Mouse (Mus musculus) right cerebral cortex, postnatal 25 days (tissue): ENCODE results near the gene Ubald2.

ENCODE experiments used
- DNase-seq: peaks from one replicate; pipeline ENCODE4 v3.0.0; 2022

The Ubald2 gene

DNA sequence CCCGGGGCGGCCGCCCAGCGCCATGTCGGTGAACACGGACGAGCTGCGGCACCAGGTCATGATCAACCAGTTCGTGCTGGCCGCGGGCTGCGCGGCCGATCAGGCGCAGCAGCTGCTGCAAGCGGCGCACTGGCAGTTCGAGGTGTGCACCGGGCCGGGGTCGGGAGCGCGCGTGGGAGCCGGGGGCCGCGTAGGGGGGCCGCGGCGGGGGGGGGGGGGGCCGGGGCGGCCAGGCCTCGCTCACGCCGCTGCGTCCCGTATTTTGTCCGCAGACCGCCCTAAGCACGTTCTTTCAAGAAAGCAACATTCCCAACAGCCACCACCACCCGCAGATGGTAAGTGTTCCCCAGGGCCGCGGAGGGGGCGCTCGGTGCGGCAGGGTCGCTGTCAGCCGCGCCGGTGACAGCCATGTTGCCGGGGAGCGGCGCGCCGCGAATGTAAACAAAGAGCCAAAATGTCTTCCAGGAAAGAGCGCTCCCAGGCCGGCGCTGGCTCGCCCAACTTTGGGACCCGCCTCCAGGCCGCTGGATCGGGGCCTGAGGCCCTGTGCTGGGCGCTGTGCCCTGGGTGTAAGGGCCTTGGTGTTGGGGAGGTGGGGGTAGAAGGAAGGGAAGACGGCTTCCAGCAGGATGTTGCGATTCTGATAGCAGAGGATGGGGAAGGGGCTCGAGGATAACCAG, 533 bp downstream of the Ubald2 start:
- peak; percentile 69 for DNase-seq

DNA sequence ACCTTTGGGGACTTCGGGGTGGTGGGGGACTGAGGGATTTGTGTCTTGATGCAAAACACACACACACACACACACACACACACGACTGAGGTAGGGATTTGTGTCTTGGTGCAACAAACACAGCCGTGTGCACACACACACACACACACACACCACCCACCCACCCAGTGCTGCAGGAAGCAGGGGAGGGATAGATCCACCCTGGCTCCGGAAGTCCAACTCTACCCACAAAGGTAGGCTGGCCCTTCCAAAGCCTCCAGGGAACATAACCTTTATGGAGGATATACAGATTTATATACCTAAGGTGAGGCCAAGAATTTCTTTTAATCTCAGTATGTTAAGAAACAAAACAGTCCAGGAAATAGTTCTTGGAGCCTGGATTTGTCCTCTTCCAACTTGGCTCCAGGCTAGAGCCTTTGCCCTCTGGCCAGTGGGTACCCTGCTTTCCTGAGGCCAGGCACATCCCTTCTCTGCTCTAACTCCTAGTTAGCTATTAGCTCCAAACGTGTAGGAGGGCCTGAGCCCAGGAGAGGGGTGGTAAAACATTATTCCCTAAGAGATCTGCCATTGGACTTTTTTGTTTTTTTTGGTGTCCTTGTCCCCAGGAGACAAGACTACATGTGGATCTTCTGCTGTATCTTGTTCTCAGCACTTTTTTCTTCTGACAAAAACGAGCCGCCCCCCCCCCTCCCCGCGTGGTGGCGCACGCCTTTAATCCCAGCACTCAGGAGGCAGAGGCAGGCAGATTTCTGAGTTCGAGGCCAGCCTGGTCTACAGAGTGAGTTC, 1.3 kb downstream of the Ubald2 start:
- DNase-seq = no peak

DNA sequence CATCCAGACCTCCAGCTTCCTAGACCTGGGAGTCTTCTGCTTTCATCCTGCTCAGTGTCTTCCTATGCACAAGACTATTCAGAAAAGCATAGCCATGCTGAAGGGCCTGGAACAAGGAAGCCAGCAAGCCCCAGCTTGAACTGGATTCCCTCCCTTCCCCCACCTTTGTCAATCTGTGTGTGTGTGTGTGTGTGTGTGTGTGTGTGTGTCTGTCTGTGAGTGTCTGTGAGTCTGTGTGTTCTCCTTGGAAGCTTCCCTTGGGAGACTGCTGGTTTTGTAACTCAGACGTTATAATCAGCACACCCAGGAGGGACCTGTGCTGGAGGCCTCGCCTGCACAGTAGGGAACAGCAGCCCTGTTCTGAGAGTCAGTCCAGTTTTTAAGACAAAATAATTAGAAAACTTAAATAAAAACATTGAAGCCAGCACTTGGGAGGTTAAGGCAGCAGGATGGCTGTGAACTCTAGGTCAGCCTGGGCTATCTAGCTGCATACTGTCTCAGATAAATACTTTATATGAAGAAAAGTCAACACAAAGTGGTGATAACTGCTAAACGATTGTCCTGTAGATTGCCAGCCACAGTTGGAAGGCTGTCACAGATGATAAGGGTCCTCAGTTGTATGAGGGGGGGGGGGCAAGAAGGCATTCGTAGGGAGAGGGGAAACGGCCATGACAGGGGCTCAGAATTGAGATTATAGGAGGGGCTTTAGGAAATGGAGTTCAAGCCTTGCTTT, 2.3 kb downstream of the Ubald2 start:
- DNase-seq = no peak

DNA sequence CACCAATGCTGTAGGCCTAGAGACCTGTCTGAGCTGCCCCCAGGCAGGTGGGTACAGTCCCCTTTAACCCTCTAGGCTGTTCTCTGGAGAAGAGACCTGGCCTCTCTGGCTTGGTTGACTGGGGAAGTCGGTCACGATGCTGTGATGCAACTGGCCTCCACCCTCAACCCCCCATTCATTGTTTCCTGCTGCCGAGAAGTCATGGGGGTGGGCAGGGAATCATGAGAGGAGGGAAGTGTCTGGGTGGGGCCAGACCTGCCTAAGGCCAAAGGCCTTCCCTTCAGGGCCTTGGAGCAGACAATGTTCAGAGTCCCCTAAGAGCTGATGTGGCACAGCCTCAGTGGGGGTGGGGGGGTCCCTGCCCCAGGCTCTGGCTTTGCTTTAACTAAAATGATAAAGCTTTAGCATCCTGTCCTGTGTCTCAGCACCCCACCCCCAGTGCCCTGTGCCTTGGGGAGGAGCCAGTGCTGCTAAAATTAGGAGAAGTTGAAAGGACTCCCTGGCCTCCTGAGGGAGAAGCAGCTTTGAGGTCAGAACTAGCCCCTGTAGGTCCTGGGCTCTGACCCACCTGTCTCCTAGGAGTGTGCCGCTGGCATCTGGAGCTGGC, 2.9 kb downstream of the Ubald2 start:
- DNase-seq = no peak

DNA sequence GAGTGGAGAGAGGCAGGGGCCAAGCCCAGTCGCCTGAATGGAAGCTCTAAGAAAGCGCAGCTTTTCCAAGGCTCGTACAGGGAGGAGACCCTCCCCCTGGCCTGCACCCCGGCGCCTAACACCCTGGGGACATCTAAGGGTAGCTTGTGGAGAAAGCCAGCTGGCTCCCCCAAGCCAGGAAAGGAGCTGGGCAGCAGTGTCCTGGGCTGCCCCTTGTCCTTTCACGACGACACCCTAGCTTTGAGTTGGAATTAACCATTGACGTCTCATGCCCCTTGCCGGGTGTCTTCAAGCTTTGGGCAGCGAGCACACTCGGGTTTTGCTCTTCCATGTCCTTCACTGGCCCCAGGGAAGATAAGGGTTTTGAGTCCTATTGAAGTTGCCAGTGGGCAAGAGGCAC, 3.6 kb downstream of the Ubald2 start:
- DNase-seq = no peak

DNA sequence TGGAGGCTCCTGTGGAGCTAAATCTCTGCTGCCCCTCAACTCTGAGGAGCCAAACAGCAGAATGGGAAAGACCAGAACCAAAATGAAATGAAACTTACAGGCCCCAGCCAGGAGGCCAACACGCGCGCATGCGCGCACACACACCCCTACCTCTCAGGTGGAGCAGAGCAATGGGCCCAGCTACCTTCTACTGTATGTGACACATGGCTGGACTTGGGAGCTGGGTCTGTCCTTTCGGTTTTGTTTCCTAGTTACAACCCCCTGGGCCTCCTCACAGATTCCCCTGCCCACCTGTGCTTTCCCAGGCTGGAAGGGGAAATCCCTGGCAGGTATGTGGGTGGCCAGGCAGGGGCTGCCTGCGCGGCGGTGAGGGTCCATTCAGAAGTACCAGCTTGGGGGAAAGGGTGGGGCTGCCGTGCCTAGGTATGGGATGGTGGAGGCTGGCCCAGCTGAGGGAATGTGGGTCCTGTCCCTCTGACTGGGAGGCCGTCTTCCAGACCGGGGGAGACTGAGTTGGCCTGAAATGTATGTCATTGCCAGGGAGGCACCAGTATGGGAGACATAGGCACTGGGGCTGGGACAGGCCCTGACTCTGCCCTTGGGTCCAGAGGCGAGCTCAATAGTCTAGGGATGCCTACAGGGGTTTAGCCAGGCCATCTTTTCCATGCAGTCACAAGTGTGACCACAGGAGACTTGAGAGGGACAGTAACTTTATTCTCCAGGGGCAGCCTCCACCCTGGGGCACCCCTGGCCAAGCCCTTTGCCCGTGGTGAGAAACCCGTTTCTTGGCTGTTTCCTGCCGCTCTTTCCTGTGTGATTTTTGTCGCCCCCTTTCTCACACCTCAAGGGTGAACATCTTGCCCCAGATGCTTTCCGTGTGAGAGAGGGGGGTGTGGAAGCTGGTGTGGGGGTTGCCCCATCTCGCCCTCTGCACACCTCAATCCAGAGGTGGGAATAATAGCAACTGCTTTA, 5.7 kb downstream of the Ubald2 start:
- DNase-seq = no peak

DNA sequence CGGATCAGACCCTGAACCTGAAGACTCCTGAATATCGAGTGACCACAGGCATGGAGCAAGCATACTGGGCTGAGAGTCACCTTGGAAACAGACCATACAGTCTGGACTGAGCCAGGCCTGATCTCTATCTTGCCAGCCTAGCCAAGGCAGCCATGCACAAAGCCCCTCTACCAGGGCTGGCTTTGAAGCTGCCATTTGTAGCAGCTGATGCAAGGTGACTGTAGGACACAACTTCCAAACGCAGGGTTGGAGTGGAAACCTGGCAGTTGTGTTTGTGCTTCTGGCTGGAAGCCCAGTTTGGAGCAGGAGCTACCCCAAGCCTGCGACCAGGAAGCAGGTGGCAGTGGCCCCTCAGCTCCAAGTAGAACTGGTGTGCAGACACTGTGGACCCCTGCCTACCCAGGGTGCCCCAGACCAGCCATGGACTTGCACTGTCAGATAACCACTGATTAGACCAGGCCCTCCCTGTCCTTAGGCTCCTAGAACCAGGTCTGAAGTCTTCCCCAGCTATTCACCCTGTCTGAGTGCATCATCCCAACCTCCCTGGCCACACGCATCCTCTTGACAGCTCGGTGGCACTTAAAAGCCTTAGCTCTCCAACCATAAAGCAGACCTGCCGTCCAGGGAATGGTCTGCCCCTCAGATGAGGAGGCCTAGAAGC, 6.6 kb downstream of the Ubald2 start:
- DNase-seq = no peak

DNA sequence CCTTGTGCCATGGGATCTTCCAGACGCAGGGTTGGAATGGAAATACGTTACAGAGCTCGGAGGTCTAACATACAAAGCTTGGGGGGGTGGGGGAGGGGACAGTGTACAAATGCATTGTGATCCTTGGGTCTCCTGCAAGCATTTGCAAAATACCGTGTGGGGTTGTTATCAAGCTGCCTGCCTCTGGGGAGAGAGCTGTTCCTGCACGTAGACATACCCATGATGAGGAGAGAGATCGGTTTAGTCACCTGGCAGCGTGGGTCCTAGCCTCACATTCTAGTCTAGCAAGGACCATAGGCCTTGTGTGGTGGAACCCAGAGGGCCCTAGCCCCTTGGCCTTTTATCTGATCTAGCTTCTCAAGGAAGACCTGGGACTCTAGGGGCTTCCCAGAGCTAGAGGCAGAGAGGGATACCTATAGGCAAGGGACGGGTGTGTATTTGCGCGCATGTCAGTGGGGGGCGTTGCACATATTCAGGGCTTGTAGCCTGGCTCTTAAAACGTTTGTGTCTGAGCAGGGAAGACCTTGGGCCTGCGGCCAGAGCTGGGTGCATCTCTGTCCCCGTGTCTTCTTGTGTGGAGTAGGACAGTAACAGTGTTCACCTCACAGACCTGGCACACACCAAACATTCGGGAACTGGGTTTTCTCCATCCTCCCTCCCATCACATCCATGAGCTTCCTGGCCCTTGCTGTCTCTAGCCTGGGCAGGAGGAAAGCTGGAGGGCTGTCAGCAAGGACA, 8.4 kb downstream of the Ubald2 start:
- no peak for DNase-seq

DNA sequence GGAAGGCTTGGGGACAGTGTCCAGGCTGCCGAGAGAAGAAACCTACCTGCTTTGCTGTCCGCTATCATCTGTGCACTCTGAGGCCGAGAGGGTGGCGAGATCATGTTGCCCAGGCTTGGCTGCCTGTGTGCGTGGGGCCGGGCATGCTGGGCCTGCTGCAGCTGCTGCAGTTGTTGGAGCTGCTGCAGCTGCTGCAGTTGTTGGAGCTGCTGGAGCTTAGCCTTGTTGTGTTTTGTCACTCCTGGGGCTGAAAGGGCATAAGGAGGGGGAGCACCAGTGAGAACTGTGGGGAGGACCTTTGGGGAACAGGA, 8.9 kb downstream of the Ubald2 start:
- DNase-seq = no peak

DNA sequence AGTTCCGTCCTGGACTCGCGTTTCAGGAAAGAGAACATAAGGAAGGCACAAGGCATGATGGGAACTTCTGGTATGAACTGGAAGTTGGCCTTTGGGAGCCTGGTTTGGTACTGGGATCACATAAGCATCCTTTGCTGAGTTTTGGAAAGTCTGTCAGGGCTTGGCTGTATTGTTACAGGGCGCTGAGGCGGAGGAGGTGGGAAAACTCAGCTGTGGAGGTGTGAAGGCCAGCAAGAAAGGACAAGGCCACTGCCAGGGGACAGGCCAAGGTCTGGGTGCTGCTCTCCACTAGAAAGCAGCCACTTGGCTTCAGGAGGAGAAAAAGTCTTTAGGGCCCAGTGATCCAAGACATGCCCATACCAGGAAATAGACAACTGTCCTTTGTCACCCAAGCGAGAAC, 9.4 kb downstream of the Ubald2 start:
- no peak for DNase-seq

DNA sequence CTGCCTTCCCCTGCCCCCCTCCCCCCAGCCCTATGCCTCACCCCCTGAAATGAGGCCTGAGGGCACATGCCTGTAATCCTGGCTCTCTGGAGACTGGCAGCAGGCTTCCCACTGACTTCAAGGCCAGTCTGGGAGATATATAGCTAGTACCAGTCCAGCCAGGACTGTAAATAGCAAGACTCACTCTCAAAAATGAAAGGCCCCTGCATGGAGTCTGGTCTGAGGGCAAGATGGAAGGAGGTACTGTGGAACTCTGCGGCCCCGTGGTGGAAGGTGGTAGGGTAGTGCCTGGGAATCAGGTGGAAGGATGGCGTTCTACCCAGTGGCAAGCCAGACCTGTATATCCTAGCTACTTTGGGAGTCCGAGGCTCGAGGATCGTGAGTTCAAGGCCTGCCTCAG, 10.0 kb downstream of the Ubald2 start:
- no peak for DNase-seq

DNA sequence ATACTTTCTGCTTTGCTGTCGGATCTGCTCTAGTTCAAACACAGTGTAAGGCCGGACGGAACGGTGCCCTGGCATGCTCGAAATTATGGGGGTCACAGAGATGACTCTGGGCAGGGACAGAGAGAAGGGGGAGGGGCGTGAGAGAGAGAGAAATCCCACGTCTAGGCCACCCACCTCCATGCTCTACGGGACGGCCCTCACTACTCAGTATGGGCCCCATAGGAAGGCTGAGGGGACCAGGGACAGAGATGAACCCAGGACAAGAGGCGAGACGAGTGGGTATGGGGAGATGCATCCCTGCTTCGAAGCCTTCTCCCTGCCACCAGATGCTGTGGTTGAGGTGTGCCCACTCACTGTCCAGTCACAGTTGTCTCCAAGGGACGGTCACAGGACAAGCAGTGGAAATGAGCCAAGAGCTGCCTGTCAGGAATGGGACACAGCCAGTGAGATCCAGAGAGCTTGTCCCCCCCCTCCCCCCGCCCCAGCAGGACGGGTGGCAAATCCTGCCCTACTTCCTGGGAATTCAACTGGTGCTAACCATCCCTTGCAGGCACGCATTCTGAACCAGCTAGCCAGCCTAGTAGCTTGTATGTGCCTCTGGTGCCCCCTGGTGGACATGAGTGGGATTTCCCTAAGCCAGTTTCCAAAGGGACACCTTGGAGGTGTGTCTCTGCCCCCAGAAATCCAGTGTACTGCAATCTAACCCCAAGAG, 11.9 kb downstream of the Ubald2 start:
- peak; percentile 84 for DNase-seq

DNA sequence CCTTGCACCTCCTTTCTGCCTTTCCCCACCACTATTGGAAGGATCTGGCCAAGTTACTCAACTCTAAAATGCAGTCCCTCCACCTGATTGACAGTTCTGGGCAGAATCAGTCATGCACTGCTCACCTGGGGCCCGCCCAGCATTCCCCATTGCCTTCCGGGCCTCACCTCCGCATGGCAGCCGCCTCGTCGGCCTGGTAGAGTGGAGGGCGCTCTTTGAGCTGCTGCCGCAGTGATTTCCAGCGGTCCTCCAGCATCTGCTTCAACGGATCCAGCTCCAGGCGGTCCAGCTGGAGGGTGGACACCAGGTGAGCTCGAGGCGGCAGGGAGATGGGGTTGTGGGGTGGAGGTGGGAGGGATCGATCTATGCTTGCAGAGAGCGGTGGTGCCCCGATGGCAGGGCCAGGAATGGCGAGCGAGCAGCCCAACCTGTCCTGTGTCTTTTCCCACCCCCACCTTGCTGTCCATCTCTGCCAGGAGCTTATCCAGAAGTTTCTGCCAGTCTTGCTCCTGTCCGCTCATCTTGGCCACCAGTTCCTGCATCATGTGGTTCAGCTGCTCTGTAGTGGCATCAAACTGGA, 12.5 kb downstream of the Ubald2 start:
- no peak for DNase-seq

DNA sequence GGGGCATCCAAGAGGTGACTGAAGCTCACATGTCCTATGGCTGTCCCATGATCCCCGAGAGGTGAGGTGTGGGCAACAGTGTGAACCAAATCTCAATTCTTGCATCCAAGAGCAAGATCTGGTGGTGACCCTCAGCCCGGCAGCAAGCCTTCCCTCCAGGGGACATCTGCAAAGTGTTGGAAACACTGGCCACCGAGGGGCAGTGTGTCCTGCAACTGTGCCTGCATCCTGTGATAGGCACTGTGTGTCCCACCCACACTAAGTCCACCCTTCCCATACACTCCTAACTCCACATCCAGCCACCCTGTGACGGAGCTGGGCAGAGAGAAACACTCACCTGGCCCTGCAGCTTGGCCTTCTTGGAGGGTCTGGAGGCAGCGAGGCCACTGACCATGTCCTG, 13.9 kb downstream of the Ubald2 start:
- no peak for DNase-seq

DNA sequence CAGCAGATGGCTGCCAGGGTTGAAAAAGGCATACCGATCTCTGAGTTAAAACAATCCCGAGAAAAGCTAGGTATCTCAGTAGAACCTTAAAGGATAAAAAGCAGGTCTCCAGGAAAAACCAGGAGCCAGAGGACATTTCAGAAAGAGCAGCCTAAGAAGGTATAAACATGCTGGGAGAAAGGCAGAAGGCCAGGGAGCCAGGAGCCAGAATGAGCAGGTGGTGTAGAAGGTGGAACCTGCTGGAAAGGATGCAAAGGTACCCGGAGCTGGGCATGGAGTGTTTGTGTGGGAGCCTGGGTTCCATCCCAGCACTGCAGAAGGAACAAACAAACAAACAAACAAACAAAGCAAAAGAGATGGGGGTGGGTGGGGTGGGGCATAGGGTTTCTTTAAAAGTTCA, 15.4 kb downstream of the Ubald2 start:
- DNase-seq = no peak

DNA sequence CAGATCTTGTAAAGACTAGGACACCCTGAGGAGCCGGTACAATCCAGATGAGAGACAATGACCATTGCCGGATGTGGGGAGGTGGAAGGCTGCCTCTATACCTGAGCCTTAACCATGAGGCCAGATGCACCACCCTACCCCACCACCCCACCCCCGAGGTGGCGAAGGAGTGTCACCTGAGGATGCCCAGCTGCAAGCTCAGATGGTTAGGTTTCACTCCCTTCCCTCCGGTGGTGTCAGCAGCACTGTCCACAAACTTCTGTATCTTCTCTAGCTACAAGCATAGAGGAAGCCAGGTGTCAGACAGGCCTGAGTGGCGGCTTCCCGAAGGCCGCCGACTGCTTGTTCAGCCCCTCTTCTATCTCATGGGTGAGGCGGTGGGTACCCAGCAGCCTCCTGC, 20.0 kb downstream of the Ubald2 start:
- no peak for DNase-seq

DNA sequence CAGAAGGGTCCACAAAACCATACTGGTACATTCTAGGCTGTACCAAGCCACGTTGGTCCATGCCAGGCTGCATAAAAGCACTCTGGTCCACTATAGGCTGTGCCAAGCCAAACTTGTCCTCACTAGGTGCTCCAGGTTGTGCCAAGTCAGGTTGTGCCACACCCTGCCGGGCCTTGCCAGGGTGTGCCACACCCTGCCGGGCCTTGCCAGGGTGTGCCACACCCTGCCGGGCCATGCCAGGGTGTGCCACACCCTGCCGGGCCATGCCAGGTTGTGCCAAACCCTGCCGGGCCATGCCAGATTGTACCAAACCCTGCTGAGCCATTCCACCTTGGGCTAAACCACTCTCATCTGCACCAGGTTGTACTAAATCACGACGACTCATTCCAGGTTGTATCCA, 22.3 kb downstream of the Ubald2 start:
- DNase-seq = no peak

DNA sequence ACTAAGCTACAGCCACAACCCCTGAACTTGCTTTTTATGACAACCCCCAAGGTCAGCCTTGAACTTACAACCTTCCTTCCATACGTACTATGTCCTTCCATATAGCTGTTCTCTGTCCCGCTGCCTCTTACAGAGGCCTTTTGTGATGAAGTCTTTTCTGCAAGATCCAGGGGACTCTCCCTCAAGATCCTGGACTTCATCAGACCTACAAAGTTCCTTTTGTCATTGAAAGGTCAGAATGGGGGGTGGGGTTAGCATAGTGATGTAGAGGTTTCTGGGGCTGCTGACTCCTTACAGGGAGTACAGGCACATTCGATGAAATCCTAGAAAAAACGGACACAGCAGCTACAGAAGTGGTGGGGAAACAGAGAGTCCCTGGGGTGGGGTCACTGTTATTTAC, 25.9 kb downstream of the Ubald2 start:
- no peak for DNase-seq

DNA sequence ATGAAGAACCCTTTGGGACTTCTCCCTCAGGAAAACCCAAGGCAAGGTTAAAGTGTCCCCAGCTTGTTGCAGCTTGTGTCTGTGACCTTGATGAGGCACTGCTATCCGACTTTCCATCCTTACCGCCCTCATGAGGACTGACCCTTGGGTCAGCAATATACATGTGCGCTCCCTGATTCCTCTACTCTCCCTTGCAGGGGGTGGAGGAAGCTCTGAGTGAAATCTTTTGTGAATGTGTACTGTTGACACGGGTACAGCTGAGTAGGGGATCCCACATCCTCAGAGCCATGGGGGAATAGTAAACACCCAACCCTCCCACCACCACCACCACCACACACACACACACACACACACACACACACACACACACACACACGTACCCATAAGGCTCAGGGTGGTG, 29.4 kb downstream of the Ubald2 start:
- DNase-seq = no peak

DNA sequence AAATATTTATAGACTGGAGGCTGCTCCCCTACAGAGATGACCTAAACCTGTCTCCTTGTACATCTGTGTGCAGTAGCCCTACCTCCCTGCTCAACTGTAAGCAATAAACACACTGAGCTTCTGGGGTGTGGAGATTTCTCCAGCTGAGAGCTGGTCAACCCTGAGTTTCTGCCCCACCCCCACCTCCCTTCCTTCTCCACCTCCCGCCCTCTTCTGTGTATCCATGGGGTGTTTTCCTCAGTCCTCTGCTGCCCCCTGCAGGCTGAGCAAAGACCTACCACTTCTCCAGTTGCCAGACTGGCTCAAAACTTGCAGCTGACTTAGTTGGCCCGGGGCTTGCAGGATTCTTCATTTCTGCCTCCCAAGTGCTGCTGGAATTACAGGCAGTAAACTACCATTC, 29.9 kb downstream of the Ubald2 start:
- DNase-seq = peak; percentile 79
